Comparison of ENCODE assay signal across 23 mouse cellular contexts in genomic region chr2:52516534-52516933, GRCm38 (mm10).
"Had no signal": no experiment of that assay in that cellular context is flagged by ENCODE, and none has a peak within 500 bp of the region (broad histone marks: within the 10 kb centered on the region; RNA-seq: fewer than 3 reads in every experiment).

No protein-coding gene starts in this region.

- H3K9ac ChIP-seq: heart, embryonic 12.5 days; hindbrain, embryonic 12.5 days; hindbrain, embryonic 15.5 days; limb, embryonic 13.5 days; limb, embryonic 15.5 days; liver, embryonic 12.5 days; liver, embryonic 14.5 days had no signal

- H3K4me2 ChIP-seq: heart, embryonic 12.5 days; hindbrain, embryonic 12.5 days; hindbrain, embryonic 15.5 days; limb, embryonic 13.5 days; limb, embryonic 15.5 days; liver, embryonic 12.5 days had no signal

- H3K36me3 ChIP-seq: heart, embryonic 10.5 days; heart, embryonic 12.5 days; hindbrain, embryonic 10.5 days; hindbrain, embryonic 12.5 days; hindbrain, embryonic 15.5 days; limb, embryonic 13.5 days; limb, embryonic 15.5 days; liver, embryonic 12.5 days had no signal

- H3K4me1 ChIP-seq: heart, embryonic 10.5 days; heart, embryonic 12.5 days; limb, embryonic 13.5 days; liver, embryonic 12.5 days had no signal

- H3K27ac ChIP-seq: heart, adult 2 months; heart, embryonic 10.5 days; hindbrain, embryonic 10.5 days; hindbrain, embryonic 12.5 days; hindbrain, embryonic 15.5 days; hindbrain, postnatal 0 days; limb, embryonic 13.5 days; limb, embryonic 15.5 days; liver, embryonic 12.5 days; liver, embryonic 14.5 days had no signal

- DNase-seq: gastrocnemius, postnatal 14 days; gastrocnemius, postnatal 36 days; heart, adult 11 months; heart, adult 2 months; heart, postnatal 10 days; heart, postnatal 4 days; kidney, adult 11 months; kidney, adult 9 months; kidney, postnatal 25 days; layer of hippocampus, adult 9-11 months; layer of hippocampus, postnatal 36 days; left cerebral cortex, postnatal 4 days had no signal

- ATAC-seq: hindbrain, postnatal 0 days; intestine, embryonic 16.5 days; liver, embryonic 12.5 days had no signal

- H3K27me3 ChIP-seq: hindbrain, embryonic 12.5 days; hindbrain, embryonic 15.5 days; limb, embryonic 15.5 days had no signal

- H3K9me3 ChIP-seq: heart, embryonic 10.5 days; heart, embryonic 12.5 days; hindbrain, embryonic 10.5 days; hindbrain, embryonic 12.5 days; hindbrain, embryonic 15.5 days; limb, embryonic 13.5 days; limb, embryonic 15.5 days; liver, embryonic 12.5 days had no signal

- H3K4me3 ChIP-seq: heart, adult 2 months; heart, embryonic 10.5 days; heart, embryonic 12.5 days; hindbrain, embryonic 10.5 days; hindbrain, embryonic 12.5 days; hindbrain, embryonic 15.5 days; limb, embryonic 13.5 days; limb, embryonic 15.5 days; liver, embryonic 12.5 days had no signal
